Mouse (Mus musculus): ENCODE results near the gene Cwc25. TPM values are rescaled to one million over a fixed set of nuclear protein-coding genes. Genes with fewer than 3 reads are reported as not detected.

Gene Cwc25
- polyA plus RNA-seq, 1 experiment from 2014 or later = 11.9 TPM

DNA sequence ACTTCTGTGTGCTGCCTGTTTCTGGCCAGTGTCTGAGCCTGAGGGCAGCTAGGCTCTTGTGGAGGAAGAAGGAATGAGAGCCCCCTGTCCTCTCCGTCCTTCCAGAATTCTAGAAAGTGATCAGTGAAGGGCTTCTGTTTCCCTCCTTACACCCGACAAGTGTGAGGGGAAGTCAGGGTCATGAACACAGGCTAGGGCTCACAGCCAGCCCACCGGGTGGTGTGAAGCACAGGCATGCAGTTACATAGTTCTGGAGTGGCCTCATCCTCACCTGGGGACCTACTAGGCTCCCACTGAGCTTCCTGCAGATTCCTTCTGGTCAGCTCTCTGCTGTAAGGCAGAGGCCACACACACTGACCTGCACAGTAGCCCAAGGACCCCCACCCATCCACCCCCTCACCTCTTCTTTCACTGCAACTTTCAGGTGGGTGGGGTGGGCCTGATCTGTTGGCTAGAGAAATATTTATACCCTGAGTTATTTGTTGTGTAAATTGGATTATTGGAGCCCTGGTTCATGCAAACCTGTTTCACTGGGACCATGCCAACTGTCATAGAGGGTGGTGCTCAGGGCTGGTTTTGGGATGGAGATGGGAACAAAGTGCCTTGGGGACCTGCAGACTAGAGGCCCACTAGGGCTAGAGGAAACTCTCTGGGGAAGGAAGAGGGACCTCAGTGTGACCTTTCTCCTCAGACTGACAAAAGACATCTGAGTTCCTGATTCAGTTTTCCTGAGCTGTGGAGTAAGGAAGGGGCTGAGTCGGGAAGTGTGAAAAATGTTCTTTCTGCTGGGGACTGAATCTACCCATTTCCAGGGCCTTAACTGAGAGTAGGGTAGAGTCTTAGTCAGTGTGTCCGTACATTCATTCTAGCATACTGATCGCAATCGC is 43.1 kb upstream of the Cwc25 start:
- Histone ChIP-seq H3K36me3 (ENCODE audit: control insufficient read depth, insufficient read depth, low read length) (peaks cover 3% of the 10 kb centered on the region), H3K4me3 (ENCODE audit: low read length) (no peak overlapping the region), H3K4me1 (ENCODE audit: control insufficient read depth, insufficient read depth, low read length) (peaks cover 89% of the 10 kb centered on the region), H3K27ac (ENCODE audit: low read length) (peak overlapping the region; percentile 73), H3K9me3 (ENCODE audit: control insufficient read depth, low read length) (no peaks in the 10 kb centered on the region), H3K27me3 (replicated peaks; ENCODE audit: control insufficient read depth, insufficient read depth, low read length) (no peaks in the 10 kb centered on the region), H3K4me2 (ENCODE audit: low read depth, low read length) (no peak overlapping the region), H3K9ac (ENCODE audit: low read depth, low read length) (peak overlapping the region; percentile 46)
- no peak for ATAC-seq
- 56% methylated on average over 7 of the region's 7 CpGs for WGBS

DNA sequence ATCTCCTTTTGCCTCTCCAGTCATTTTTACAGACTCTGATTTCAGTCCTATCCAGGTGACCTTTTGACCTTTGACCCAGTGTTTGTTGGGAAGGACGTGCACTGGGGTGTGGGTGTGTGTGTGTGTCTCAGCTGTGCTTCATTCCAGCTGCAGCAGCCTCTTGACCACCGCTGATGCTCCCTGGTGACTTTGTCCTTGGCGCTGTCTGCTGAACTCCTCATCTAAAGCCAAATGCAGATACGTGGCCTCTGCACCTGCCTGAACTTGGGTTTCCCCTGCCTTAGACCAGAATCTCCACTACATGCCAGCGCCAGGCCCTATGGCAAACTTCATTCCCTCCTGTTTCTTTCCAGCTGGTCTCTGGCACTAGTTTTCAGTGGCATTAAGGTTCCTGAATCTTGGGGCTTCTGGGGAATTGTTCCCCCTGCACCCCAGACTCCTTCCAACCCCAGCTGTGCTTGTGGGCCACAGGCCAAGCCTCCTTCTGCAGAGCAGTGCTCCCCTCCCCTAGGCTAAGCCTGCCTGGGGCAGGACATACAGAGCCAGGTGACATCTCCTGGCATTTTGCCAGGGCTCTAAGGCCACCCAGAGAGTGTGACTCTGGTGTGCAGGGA is 42.4 kb upstream of the Cwc25 start:
- Histone ChIP-seq H3K27me3 (replicated peaks; ENCODE audit: control insufficient read depth, insufficient read depth, low read length) (no peaks in the 10 kb centered on the region), H3K9me3 (ENCODE audit: control insufficient read depth, low read length) (no peaks in the 10 kb centered on the region), H3K4me2 (ENCODE audit: low read depth, low read length) (no peak overlapping the region), H3K4me1 (ENCODE audit: control insufficient read depth, insufficient read depth, low read length) (peaks cover 91% of the 10 kb centered on the region), H3K9ac (ENCODE audit: low read depth, low read length) (peak overlapping the region; percentile 46; the same call in 1 of the 2 replicates), H3K36me3 (ENCODE audit: control insufficient read depth, insufficient read depth, low read length) (peaks cover 3% of the 10 kb centered on the region; the same call in 1 of the 2 replicates), H3K27ac (ENCODE audit: low read length) (peak overlapping the region; percentile 73), H3K4me3 (ENCODE audit: low read length) (no peak overlapping the region)
- 31% methylated on average over 5 of the region's 5 CpGs for WGBS
- no peak for ATAC-seq

DNA sequence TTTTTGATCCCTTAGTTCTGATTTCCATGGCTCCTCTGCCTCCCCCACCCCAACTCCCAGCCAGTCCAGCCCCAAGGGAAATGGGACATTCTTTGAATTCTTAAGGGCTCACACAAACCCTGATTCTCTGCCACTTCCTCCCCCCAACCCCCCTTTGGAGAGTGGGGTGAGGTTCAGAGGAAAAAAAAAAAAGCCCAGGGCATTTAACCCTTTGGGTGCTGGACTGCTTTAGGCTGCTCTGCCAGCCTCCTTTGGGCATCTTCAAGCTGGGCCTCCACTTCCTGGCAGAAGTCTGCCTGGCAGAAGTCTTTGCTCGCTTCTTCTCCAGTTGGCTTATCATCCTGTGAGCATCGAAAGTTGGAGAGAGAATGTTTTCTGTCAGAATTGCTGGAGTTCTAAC is 41.7 kb upstream of the Cwc25 start:
- peak overlapping the region; percentile 20 for H3K9ac ChIP-seq (ENCODE audit: low read depth, low read length)
- 47% methylated on average over 2 of the region's 2 CpGs for WGBS
- peaks cover 3% of the 10 kb centered on the region; the same call in 1 of the 2 replicates for H3K36me3 ChIP-seq (ENCODE audit: control insufficient read depth, insufficient read depth, low read length)
- H3K27me3 ChIP-seq (replicated peaks; ENCODE audit: control insufficient read depth, insufficient read depth, low read length) = no peaks in the 10 kb centered on the region
- peak overlapping the region; percentile 73 for H3K27ac ChIP-seq (ENCODE audit: low read length)
- H3K9me3 ChIP-seq (ENCODE audit: control insufficient read depth, low read length) = no peaks in the 10 kb centered on the region
- H3K4me1 ChIP-seq (ENCODE audit: control insufficient read depth, insufficient read depth, low read length) = peaks cover 90% of the 10 kb centered on the region
- ATAC-seq = no peak
- 0 out of 2 replicates have a peak overlapping the region, but pooled peaks have one; percentile 9 for H3K4me2 ChIP-seq (ENCODE audit: low read depth, low read length)
- no peak overlapping the region for H3K4me3 ChIP-seq (ENCODE audit: low read length)

DNA sequence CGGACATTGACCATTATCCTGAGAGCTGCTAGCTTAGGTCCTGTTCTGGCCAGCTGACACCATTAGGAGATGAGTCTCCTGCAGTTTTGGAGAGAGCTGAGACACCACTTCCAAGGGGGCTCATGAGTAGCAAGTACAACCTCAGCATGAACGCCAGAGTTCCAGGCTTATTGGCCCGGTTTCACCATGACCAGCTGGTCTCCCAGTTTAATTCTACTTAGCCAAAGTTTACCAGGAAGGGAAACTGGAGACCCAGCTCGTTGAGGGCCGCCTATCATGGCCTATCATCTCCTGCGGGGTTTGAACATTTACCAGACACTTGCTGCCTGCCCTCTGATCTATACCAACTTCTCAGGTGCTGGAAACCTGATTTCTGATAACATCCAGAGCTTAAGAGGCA is 41.3 kb upstream of the Cwc25 start:
- peak overlapping the region; percentile 73 for H3K27ac ChIP-seq (ENCODE audit: low read length)
- 0 out of 2 replicates have a peak overlapping the region, but pooled peaks have one; percentile 9 for H3K4me2 ChIP-seq (ENCODE audit: low read depth, low read length)
- 16% methylated on average over 6 of the region's 6 CpGs for WGBS
- H3K4me1 ChIP-seq (ENCODE audit: control insufficient read depth, insufficient read depth, low read length) = peaks cover 89% of the 10 kb centered on the region
- H3K36me3 ChIP-seq (ENCODE audit: control insufficient read depth, insufficient read depth, low read length) = peaks cover 3% of the 10 kb centered on the region; the same call in 1 of the 2 replicates
- peak overlapping the region; percentile 20; the same call in 1 of the 2 replicates for H3K9ac ChIP-seq (ENCODE audit: low read depth, low read length)
- H3K4me3 ChIP-seq (ENCODE audit: low read length) = no peak overlapping the region
- no peak for ATAC-seq
- H3K27me3 ChIP-seq (replicated peaks; ENCODE audit: control insufficient read depth, insufficient read depth, low read length) = no peaks in the 10 kb centered on the region
- H3K9me3 ChIP-seq (ENCODE audit: control insufficient read depth, low read length) = no peaks in the 10 kb centered on the region

DNA sequence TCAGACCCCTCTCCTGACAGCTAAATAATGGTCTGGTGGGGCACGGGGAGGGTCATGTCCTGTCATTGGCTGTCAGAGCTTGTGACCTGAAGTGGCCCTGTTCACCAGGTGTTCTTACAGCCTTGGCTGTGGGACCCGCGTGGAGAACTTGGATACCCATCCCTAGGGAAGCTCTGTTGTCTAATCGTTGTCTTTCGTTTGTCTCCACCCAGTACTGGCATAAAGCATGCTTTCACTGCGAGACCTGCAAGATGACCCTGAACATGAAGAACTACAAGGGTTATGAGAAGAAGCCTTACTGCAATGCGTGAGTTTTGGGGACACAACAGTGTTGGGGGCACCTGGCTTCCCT is 40.2 kb upstream of the Cwc25 start:
- no peaks in the 10 kb centered on the region for H3K27me3 ChIP-seq (replicated peaks; ENCODE audit: control insufficient read depth, insufficient read depth, low read length)
- H3K4me1 ChIP-seq (ENCODE audit: control insufficient read depth, insufficient read depth, low read length) = peaks cover 93% of the 10 kb centered on the region
- WGBS = 63% methylated on average over 7 of the region's 7 CpGs
- H3K4me2 ChIP-seq (ENCODE audit: low read depth, low read length) = no peak overlapping the region
- peak overlapping the region; percentile 91; the same call in 1 of the 2 replicates for H3K27ac ChIP-seq (ENCODE audit: low read length)
- H3K9me3 ChIP-seq (ENCODE audit: control insufficient read depth, low read length) = no peaks in the 10 kb centered on the region
- H3K9ac ChIP-seq (ENCODE audit: low read depth, low read length) = peak overlapping the region; percentile 52; the same call in 1 of the 2 replicates
- no peak for ATAC-seq
- no peak overlapping the region for H3K4me3 ChIP-seq (ENCODE audit: low read length)
- H3K36me3 ChIP-seq (ENCODE audit: control insufficient read depth, insufficient read depth, low read length) = peaks cover 3% of the 10 kb centered on the region; the same call in 1 of the 2 replicates

DNA sequence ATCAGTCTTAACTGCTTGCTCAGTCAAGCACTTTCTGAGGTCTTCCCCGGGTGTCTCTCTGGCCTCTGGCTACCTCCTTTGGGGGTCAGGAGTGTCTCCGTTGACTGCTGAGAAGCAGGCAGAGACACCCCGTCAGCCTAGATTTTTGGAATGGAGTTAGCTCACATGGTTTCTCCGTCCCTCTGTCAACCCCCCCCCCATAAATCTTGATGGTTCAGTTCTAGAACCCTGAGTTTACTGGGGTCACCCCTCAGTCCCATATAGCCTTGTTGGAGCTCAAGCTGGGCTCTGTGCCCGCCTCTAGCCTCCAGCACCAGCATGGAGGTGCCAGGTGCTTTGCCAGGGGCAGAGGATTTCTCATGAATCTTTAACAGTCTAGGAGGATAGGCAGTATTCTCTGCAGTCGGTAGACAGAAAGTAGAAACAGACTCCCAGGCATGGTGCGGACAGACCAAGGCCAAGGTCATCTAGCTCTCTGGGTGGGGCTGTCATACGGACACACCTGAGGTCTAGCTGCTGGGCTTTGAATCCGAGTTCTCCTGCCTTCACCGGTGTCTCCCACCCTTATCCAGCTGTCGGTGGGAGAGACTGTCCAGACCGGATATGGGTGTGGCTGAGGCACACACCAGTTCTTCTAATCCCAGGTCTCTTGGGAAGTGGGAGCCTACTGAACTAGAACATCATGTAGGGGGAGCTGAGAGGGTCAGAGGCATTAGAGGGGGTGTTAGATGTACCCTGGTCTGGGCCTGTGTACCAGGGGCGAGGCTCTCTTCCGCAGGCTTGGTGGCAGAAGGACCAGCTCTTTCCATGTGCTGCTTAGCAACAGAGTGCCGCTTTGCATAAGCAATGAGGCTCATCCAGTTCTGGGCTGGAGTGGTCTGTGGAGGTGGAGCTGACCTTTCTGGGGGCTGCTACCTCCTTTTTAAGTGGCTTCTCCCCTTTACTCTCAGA is 39.6 kb upstream of the Cwc25 start:
- no peaks in the 10 kb centered on the region for H3K27me3 ChIP-seq (replicated peaks; ENCODE audit: control insufficient read depth, insufficient read depth, low read length)
- peak overlapping the region; percentile 38 for H3K4me2 ChIP-seq (ENCODE audit: low read depth, low read length)
- WGBS = 19% methylated on average over 15 of the region's 15 CpGs
- peaks cover 94% of the 10 kb centered on the region for H3K4me1 ChIP-seq (ENCODE audit: control insufficient read depth, insufficient read depth, low read length)
- peak overlapping the region; percentile 13 for H3K4me3 ChIP-seq (ENCODE audit: low read length)
- H3K9ac ChIP-seq (ENCODE audit: low read depth, low read length) = peak overlapping the region; percentile 52
- ATAC-seq = no peak
- no peaks in the 10 kb centered on the region for H3K9me3 ChIP-seq (ENCODE audit: control insufficient read depth, low read length)
- peaks cover 3% of the 10 kb centered on the region; the same call in 1 of the 2 replicates for H3K36me3 ChIP-seq (ENCODE audit: control insufficient read depth, insufficient read depth, low read length)
- peak overlapping the region; percentile 91 for H3K27ac ChIP-seq (ENCODE audit: low read length)

DNA sequence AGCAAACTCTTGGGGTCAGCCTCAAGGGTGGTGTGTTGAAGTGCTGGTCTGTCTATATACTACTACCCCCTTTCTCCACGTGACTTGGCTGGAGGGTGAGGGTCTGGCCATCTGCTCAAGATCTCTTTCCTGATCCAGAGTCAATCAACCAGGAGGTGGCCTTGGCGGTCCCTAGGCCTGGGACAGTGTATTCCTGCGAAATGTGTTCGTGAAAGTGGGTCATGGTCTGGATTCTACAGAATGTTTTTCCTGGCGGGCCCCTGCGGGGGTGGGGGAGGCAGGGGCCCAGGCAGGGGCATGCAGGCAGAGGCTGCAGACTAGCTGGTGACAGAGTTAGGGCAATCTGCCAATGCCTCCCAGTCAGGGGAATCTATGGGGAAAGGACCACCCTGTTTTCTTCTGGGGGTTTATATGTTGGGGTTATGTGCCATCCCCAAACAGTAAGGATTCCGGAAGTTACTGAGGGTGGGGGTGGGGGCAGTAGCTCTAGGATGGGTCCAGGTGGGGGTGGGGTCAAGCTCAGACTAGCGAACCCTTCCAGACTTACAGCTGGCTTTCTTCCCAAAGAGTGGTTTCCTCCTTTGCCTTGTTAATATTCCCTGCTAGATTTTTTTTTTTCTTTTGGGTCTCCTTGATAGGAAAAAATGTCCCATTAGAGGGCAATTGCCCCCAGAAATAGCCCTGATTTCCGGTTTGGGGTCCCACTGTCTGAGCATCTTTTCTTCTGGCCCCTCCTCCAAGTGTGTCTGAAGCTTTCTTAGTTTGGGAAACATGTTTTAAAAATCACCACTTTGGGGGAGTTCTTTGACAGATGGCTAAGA is 38.7 kb upstream of the Cwc25 start:
- Histone ChIP-seq H3K4me3 (ENCODE audit: low read length) (peak overlapping the region; percentile 19), H3K9ac (ENCODE audit: low read depth, low read length) (peak overlapping the region; percentile 52), H3K4me1 (ENCODE audit: control insufficient read depth, insufficient read depth, low read length) (peaks cover 87% of the 10 kb centered on the region), H3K27me3 (replicated peaks; ENCODE audit: control insufficient read depth, insufficient read depth, low read length) (no peaks in the 10 kb centered on the region), H3K36me3 (ENCODE audit: control insufficient read depth, insufficient read depth, low read length) (peaks cover 3% of the 10 kb centered on the region; the same call in 1 of the 2 replicates), H3K9me3 (ENCODE audit: control insufficient read depth, low read length) (no peaks in the 10 kb centered on the region), H3K27ac (ENCODE audit: low read length) (peak overlapping the region; percentile 91), H3K4me2 (ENCODE audit: low read depth, low read length) (peak overlapping the region; percentile 38)
- no peak for ATAC-seq
- WGBS = 23% methylated on average over 9 of the region's 9 CpGs

DNA sequence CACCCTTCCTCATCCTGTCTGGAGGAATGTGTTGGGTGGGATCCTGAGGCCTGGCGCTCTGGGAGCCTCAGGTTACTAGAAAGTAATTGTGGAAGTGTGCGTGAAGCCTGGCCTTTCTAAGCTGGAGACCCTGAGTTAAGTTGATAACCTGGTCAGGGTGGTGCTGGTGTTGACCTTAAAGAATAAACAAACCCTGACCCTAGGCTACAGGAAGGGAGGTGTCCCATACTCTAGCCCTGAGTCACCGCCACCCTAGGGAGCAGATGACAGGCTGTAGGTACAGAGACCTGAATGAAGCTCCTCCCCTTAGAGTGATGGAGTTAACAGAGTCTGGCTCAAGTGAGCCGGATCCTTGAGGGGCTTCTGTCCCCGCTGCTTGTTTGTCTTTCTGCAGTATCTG is 37.5 kb upstream of the Cwc25 start:
- 54% methylated on average over 5 of the region's 5 CpGs for WGBS
- peaks cover 75% of the 10 kb centered on the region for H3K4me1 ChIP-seq (ENCODE audit: control insufficient read depth, insufficient read depth, low read length)

More for the DNA sequence above, 37.5 kb upstream of the Cwc25 start:
- no peaks in the 10 kb centered on the region for H3K9me3 ChIP-seq (ENCODE audit: control insufficient read depth, low read length)
- 0 out of 2 replicates have a peak overlapping the region, but pooled peaks have one; percentile 1 for H3K4me2 ChIP-seq (ENCODE audit: low read depth, low read length)
- H3K36me3 ChIP-seq (ENCODE audit: control insufficient read depth, insufficient read depth, low read length) = no peaks in the 10 kb centered on the region
- H3K27me3 ChIP-seq (replicated peaks; ENCODE audit: control insufficient read depth, insufficient read depth, low read length) = no peaks in the 10 kb centered on the region
- no peak for ATAC-seq
- H3K9ac ChIP-seq (ENCODE audit: low read depth, low read length) = no peak overlapping the region
- H3K27ac ChIP-seq (ENCODE audit: low read length) = peak overlapping the region; percentile 91; the same call in 1 of the 2 replicates
- no peak overlapping the region for H3K4me3 ChIP-seq (ENCODE audit: low read length)

All from intestine, embryonic 16.5 days (tissue).